Mouse (Mus musculus) forebrain, embryonic 15.5 days (tissue): ENCODE results near the gene Samd13. TPM values are rescaled to one million over a fixed set of nuclear protein-coding genes. Genes with fewer than 3 reads are reported as not detected.
A peak's percentile ranks its signal among the peaks of the same experiment; 100 is the strongest.

Experiments
- ATAC-seq: fragments of 200-750 bp; cut with Nextera tagmentation; replicated peaks from 2 replicates; pipeline ENCODE4 v1.8.0; 2017; ENCODE audit warnings: mild to moderate bottlenecking, moderate TSS enrichment, moderate library complexity
- H3K27ac ChIP-seq: fragments of 300-500 bp; sonication (generic); replicated peaks from 2 replicates; pipeline ENCODE4 v1.5.1; 2015; ENCODE audit warnings: mild to moderate bottlenecking, inconsistent platforms
- H3K27me3 ChIP-seq: fragments of 300-500 bp; sonication (generic); 2 replicates; pipeline ENCODE4 v1.6.1; 2015; ENCODE audit warnings: inconsistent platforms
- H3K36me3 ChIP-seq: fragments of 300-500 bp; sonication (generic); 2 replicates; pipeline ENCODE4 v1.6.1; 2015; ENCODE audit warnings: mild to moderate bottlenecking, inconsistent platforms
- H3K4me1 ChIP-seq: fragments of 300-500 bp; sonication (generic); 2 replicates; pipeline ENCODE4 v1.6.1; 2015; ENCODE audit warnings: inconsistent platforms
- H3K4me2 ChIP-seq: fragments of 300-500 bp; sonication (generic); replicated peaks from 2 replicates; pipeline ENCODE4 v1.6.1; 2015; ENCODE audit warnings: mild to moderate bottlenecking, inconsistent platforms
- H3K4me3 ChIP-seq: fragments of 300-500 bp; sonication (generic); 2 replicates; pipeline ENCODE4 v1.5.1; 2015; ENCODE audit warnings: mild to moderate bottlenecking, inconsistent platforms
- H3K9ac ChIP-seq: fragments of 300-500 bp; sonication (generic); replicated peaks from 2 replicates; pipeline ENCODE4 v1.6.1; 2015; ENCODE audit warnings: mild to moderate bottlenecking, inconsistent platforms
- H3K9me3 ChIP-seq: fragments of 300-500 bp; sonication (generic); 2 replicates; pipeline ENCODE4 v1.6.1; 2016; ENCODE audit warnings: inconsistent platforms
- WGBS: fragments of 180-500 bp; shearing (Covaris S2); methylation state at CpG from one replicate; pipeline ENCODE4 v1.1.7; 2015; ENCODE audit warnings: mixed read lengths; 5-methylcytosine and 5-hydroxymethylcytosine counted together
- polyA plus RNA-seq: library from polyadenylated mRNA; unstranded; fragments of >200 nt; fragmentation: Nextera tagmentation; extraction: Ambion mirVana; gene quantifications from 2 replicates; pipeline ENCODE4 v1.2.1, GENCODE M21; 2015

The Samd13 gene
- polyA plus RNA-seq, result 0.34 and 0.48 TPM in 2 replicates

DNA sequence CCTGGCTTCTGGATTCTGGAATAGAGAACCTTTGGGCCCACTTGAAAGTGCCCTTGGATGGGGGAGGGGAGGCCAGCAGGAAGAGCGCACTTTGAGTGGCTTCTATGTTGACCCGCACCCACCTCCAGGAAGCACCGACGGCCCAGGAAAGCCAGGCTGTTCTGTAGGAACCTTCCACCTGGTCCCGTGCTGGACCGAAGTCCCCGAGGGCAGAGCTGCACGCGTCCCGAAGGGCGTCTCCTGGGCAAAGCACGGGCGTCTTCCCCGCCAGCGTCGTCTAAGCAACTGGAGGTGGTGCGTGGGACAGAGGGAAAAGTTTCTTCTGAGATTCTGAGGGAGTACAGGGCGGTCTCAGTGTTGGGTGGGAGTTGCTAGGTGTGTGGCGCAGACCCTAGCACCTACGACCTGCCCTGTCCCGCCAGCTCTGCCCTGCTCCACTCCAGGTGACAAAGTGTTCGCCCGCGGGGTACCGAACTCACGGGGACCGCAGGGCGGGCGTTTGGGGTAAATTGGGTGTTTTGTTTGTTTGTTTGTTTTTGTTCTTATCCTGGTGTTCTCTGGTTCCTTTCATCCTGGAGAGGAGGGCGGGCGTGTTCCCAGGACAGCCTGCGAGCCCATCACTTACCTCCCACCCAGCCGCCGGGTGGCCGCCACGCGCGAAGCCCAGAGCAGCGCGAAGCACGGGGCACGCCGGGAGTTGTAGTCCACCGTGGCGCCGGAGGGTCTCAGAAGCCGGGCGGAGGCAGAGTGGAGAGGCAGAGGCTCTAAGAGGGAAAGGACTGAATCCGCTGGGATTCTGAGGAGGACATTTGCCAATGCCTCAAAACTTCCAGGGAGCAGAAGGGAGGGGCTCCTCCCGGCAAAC lies at the start of gene Samd13:
TSS of gene Samd13 (minus strand) at position 782 of the 865 bp plus-strand sequence.
- 4% methylated on average over 50 of the region's 50 CpGs for WGBS
- Histone ChIP-seq H3K27me3 (no peaks in the 10 kb centered on the region), H3K27ac (no peak within 1 kb of the TSS), H3K36me3 (no peaks in the 10 kb centered on the region), H3K4me3 (peak within 1 kb of the TSS; percentile 53), H3K4me1 (peaks cover 26% of the 10 kb centered on the region), H3K4me2 (peak within 1 kb of the TSS; percentile 89), H3K9ac (peak within 1 kb of the TSS; percentile 44), H3K9me3 (no peaks in the 10 kb centered on the region)
- peak; percentile 94 for ATAC-seq

DNA sequence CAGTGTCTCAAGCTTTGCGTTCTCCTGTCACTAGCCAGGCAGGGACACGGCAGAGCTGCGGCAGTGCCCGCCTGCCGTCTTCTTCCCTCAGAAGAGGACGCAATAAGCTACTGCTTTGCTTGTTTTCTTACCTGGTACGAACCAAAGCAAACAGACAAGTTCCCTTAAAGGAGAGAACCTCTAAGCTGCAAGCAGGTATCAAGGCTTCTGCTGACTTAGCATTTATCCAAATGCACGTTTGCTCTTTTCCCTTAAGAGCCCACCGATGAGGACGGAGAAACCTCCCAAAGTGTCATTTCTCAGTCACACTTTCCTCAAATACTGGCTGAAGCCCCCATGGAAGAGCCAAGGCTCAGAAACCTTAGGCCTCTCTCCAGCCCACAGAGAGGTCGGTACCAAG lies 46.1 kb upstream of the Samd13 start:
- Histone ChIP-seq H3K36me3 (peaks cover 55% of the 10 kb centered on the region), H3K9me3 (no peaks in the 10 kb centered on the region; the same call in 1 of the 2 replicates), H3K27ac (no peak overlapping the region), H3K4me2 (no peak overlapping the region), H3K4me3 (no peak overlapping the region), H3K4me1 (no peaks in the 10 kb centered on the region), H3K27me3 (no peaks in the 10 kb centered on the region), H3K9ac (no peak overlapping the region)
- 96% methylated on average over 11 of the region's 11 CpGs for WGBS
- no peak for ATAC-seq

DNA sequence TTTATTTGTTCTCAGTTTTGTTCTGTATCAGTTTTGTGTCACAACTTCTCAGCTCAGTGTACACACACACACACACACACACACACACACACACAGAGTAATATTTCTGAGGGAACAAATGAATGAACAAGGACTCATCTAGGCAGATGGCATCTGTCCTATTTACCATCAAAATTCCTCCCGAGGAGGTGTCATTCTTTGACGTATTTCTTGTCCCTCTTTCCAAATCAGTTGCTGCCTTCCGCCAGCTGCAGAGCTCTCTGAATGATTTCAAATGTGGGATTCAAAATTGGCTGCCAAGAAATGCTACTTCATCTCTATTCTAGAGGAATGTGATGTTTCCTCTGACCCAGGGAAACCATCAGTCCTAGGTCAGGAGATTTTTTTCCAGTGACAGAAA lies 37.6 kb upstream of the Samd13 start:
- H3K4me1 ChIP-seq, result no peaks in the 10 kb centered on the region
- peaks cover 20% of the 10 kb centered on the region for H3K36me3 ChIP-seq
- H3K27ac ChIP-seq, result no peak overlapping the region
- no peaks in the 10 kb centered on the region for H3K27me3 ChIP-seq
- WGBS, result 53% methylated on average over 3 of the region's 3 CpGs
- H3K4me3 ChIP-seq, result no peak overlapping the region
- no peak overlapping the region for H3K4me2 ChIP-seq
- ATAC-seq, result no peak
- H3K9me3 ChIP-seq, result no peaks in the 10 kb centered on the region; the same call in 1 of the 2 replicates
- H3K9ac ChIP-seq, result no peak overlapping the region

DNA sequence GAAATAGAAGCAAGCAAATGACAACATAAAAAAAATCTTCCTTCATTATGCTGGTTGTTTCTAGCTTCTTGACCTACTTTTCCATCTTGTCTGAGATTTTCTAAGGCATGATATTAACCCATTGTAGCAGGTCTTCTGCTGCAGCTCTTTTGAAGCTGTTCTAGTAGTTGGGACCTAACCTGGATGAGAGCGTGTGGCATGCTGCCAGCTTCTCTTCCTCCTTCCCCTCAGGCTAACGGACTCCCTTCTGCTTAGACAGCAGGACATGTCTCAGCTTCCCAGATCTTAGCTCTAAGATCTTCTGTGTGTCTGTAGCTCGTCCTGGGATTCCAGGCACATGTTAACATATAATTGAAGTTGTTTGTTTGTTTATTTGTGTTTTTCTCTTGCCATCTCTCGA lies 34.3 kb upstream of the Samd13 start:
- Histone ChIP-seq H3K9me3 (no peaks in the 10 kb centered on the region), H3K9ac (no peak overlapping the region), H3K4me2 (no peak overlapping the region), H3K27me3 (no peaks in the 10 kb centered on the region), H3K4me1 (0 out of 2 replicates have a peak, but pooled peaks cover 5% of the 10 kb centered on the region), H3K36me3 (no peaks in the 10 kb centered on the region), H3K4me3 (no peak overlapping the region), H3K27ac (no peak overlapping the region)
- no peak for ATAC-seq
- WGBS, result 67% methylated on average over 4 of the region's 4 CpGs

DNA sequence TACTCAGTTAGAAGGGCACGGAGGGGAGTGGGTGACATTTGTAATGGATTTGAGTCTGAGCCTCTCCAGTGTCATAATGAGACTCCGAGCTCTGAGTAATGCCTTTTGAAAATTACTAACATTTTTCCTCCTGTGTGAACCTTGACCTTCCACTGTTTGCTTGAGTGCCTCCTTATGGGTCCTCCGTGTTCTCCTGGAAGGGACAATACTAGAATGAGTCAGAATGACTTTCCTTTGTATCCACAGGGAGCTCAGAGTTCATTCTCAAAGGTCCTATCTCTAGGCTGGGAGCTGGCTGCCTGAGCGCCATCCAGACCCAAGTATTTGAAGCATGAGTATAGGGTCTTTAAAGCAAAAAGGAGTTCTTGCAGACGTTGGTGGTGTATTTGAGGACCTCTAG lies 32.9 kb upstream of the Samd13 start:
- Histone ChIP-seq H3K9ac (no peak overlapping the region), H3K4me2 (no peak overlapping the region), H3K36me3 (no peaks in the 10 kb centered on the region), H3K27me3 (no peaks in the 10 kb centered on the region), H3K4me1 (0 out of 2 replicates have a peak, but pooled peaks cover 5% of the 10 kb centered on the region), H3K9me3 (no peaks in the 10 kb centered on the region), H3K4me3 (no peak overlapping the region), H3K27ac (no peak overlapping the region)
- ATAC-seq, result no peak
- 76% methylated on average over 5 of the region's 5 CpGs for WGBS

DNA sequence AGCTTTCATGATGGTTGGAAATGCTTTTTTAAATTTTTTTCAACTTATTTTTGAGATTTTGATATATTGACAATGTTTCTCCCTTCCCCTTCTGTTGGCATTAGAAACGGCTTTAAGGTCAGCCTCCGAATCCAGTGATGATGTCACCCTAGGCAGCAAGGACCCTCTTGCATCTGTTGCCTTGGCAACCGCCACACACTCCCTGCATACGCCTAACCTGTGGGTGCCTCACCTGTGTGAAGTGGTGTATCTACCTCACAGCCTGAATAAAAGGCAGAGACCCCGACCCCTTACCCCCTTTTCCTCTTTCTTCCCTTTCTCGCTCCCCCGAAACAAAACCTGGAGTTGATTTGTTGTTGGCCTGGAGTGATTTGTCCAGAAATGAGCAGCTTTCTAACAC lies 26.9 kb upstream of the Samd13 start:
- Histone ChIP-seq H3K36me3 (no peaks in the 10 kb centered on the region), H3K4me1 (no peaks in the 10 kb centered on the region), H3K4me2 (no peak overlapping the region), H3K9me3 (no peaks in the 10 kb centered on the region), H3K27me3 (no peaks in the 10 kb centered on the region), H3K27ac (no peak overlapping the region), H3K9ac (no peak overlapping the region), H3K4me3 (no peak overlapping the region)
- no peak for ATAC-seq
- WGBS, result 71% methylated on average over 7 of the region's 7 CpGs

DNA sequence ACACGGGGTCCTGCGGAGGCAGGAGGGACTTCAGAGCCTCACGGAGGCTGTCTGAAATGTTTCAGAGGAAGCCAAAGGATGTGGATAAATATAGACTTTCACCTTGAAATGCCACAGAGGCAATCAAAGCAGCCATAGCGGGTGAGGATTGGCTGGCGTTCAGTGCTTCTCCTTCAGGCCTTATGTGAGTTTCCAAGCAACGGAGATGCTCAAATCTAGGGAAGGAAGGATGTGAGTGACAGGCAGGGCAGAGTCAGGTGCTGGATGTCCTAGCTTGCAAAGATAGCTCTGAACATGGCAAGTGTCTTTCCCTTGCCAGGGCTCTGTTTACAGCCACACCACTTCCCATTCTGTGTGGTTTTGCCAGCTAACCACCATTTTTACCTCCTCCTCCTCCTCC lies 26.2 kb upstream of the Samd13 start:
- Histone ChIP-seq H3K9ac (no peak overlapping the region), H3K4me3 (no peak overlapping the region), H3K4me2 (no peak overlapping the region), H3K27me3 (no peaks in the 10 kb centered on the region), H3K27ac (no peak overlapping the region), H3K36me3 (no peaks in the 10 kb centered on the region), H3K9me3 (no peaks in the 10 kb centered on the region), H3K4me1 (no peaks in the 10 kb centered on the region)
- ATAC-seq, result 0 out of 2 replicates have a peak, but pooled peaks have one; percentile 38
- WGBS, result 69% methylated on average over 6 of the region's 6 CpGs

DNA sequence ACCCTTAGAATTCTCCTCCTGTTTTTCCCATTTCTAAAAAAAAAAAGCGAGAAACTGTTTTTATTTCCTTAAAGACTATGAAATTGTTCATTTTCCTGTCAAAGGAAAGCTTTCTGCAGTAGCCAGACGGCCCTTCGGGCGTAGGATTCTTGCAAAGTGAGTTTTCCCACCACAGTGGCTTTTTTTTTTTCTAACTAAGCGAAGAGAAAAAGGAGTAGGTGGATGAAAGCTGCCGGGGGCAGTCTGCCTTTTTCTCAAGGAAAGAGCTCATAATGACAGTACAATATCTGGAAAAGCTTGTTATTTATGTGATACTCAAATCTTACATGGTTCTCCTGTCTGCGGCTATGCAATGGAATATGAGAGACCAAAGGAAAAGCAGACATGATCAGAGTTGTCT lies 25.7 kb upstream of the Samd13 start:
- Histone ChIP-seq H3K4me3 (no peak overlapping the region), H3K27ac (no peak overlapping the region), H3K27me3 (no peaks in the 10 kb centered on the region), H3K9ac (no peak overlapping the region), H3K36me3 (no peaks in the 10 kb centered on the region), H3K4me1 (no peaks in the 10 kb centered on the region), H3K9me3 (no peaks in the 10 kb centered on the region), H3K4me2 (no peak overlapping the region)
- 82% methylated on average over 7 of the region's 7 CpGs for WGBS
- ATAC-seq, result no peak

DNA sequence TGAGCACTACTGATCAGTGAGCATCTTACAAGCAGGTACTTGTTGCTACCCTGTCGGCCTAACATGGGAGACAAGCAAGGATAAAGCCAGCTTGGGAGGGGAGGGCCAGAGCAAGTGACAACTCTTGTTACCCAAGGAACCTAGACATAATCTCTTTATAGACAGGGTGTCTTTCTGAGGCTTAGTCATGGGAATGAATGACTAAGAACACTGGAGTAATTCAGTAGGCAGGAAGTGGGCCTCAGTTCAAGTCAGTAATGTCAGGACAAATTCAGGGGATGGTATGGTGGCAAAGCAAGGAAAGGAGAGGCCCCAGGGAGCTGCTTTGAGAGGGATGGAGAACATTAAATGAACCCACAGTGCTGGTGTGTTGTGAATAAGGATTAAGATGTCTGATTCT lies 23.7 kb upstream of the Samd13 start:
- Histone ChIP-seq H3K9me3 (no peaks in the 10 kb centered on the region), H3K36me3 (no peaks in the 10 kb centered on the region), H3K4me2 (no peak overlapping the region), H3K27ac (no peak overlapping the region), H3K4me1 (no peaks in the 10 kb centered on the region), H3K9ac (no peak overlapping the region), H3K4me3 (no peak overlapping the region), H3K27me3 (no peaks in the 10 kb centered on the region)
- no peak for ATAC-seq
- 72% methylated on average over 1 of the region's 1 CpGs for WGBS

DNA sequence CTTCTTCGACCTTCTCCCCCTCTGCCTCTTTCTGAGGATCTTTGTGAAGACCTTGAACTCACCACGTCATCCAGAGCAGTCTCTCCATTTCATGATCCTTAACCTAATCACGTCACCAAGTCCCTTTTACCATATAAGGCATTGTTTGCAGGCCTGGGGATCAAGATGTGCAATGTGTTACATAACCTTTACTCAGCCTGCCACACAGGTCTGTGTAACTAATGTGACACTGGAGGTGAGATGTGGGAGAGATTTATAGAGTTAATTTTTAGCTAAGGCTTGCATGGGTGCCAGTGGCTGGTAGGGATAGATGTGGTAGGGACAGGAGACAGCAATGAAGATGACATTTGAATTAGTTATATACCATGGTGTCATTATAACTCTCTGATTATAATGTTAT lies 23.0 kb upstream of the Samd13 start:
- no peaks in the 10 kb centered on the region for H3K9me3 ChIP-seq
- WGBS, result 78% methylated on average over 3 of the region's 3 CpGs
- no peaks in the 10 kb centered on the region for H3K36me3 ChIP-seq
- no peak overlapping the region for H3K4me3 ChIP-seq
- no peak overlapping the region for H3K27ac ChIP-seq
- no peaks in the 10 kb centered on the region for H3K4me1 ChIP-seq
- H3K27me3 ChIP-seq, result no peaks in the 10 kb centered on the region
- no peak overlapping the region for H3K4me2 ChIP-seq
- H3K9ac ChIP-seq, result no peak overlapping the region
- no peak for ATAC-seq

DNA sequence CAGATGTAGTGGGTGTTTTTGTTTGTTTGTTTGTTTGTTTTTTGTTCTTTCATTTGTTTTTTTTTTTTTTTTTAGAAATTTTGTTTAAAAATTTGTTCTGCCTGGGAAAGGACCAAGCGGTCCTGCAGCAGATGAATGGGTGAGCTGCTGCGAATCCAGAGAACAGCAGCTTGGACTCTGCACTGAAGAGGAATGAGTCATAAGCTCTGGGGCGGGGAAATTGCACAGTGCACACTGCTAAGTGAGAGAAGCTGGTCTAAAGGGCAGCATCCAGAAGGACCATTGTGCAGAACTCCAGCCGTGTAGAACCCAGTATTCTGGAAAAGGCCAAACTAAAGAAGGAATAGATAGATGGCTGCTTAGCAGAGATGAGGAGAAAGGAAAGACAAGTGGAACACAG lies 18.7 kb upstream of the Samd13 start:
- Histone ChIP-seq H3K4me3 (no peak overlapping the region), H3K36me3 (no peaks in the 10 kb centered on the region), H3K27ac (no peak overlapping the region), H3K27me3 (no peaks in the 10 kb centered on the region), H3K9me3 (no peaks in the 10 kb centered on the region), H3K9ac (no peak overlapping the region), H3K4me1 (no peaks in the 10 kb centered on the region), H3K4me2 (no peak overlapping the region)
- ATAC-seq, result no peak
- WGBS, result 90% methylated on average over 4 of the region's 4 CpGs

DNA sequence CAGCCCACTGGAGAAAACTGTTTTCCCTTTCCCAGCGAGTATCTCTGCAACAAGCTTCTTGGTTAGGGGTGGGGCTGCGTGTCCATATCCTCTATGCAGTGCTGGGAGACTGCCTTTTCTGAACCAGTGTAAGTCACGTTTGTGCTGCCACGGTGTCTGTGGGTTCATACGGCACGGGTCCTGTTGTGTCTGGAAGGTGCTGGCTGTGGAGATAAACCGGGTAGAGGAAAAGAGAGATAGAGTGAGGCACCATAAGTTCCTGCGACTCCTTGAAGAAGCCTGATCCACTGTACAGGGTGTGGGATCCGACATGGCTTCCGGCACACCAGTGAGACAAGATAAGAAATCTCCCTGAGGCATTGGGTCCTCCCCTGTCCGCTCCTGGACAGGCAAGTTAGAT lies 14.7 kb upstream of the Samd13 start:
- ATAC-seq, result no peak
- Histone ChIP-seq H3K9me3 (no peaks in the 10 kb centered on the region), H3K4me1 (no peaks in the 10 kb centered on the region), H3K4me3 (no peak overlapping the region), H3K27ac (no peak overlapping the region), H3K9ac (no peak overlapping the region), H3K36me3 (no peaks in the 10 kb centered on the region), H3K4me2 (no peak overlapping the region), H3K27me3 (no peaks in the 10 kb centered on the region)
- WGBS, result 90% methylated on average over 11 of the region's 11 CpGs

DNA sequence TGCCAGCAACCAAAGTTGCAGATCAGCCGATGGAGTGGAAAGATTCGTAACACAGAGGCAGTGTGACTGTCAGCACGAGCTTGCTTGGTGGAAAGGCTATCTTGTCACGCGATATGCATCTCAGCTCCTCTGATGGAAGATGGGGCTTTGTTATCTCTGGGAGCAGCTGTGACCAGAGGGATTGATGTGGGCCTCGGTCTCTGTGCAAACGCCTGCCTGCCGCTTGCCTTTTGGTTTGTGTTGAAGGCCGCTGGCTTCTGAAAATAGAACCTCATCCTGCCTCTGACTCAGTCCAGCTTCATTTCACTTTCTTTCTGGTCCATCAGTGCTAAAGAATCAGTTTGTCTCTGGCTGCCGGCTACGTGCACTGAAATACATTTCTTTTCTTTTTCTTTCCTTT lies 13.6 kb upstream of the Samd13 start:
- H3K27me3 ChIP-seq, result no peaks in the 10 kb centered on the region
- 72% methylated on average over 11 of the region's 11 CpGs for WGBS
- H3K4me2 ChIP-seq, result no peak overlapping the region
- no peak for ATAC-seq
- H3K36me3 ChIP-seq, result no peaks in the 10 kb centered on the region
- no peaks in the 10 kb centered on the region for H3K9me3 ChIP-seq
- H3K9ac ChIP-seq, result no peak overlapping the region
- H3K27ac ChIP-seq, result no peak overlapping the region
- no peak overlapping the region for H3K4me3 ChIP-seq
- no peaks in the 10 kb centered on the region for H3K4me1 ChIP-seq
